Mouse (Mus musculus) gastrocnemius, postnatal 25 days (tissue): ENCODE data around the gene Ssbp2. TPM values are rescaled to one million over a fixed set of nuclear protein-coding genes. Genes with fewer than 3 reads are reported as not detected.

Source experiments
- DNase-seq: peaks from one replicate; pipeline ENCODE4 v3.0.0; 2022
- microRNA-seq, 2 experiments: library from miRNA; unstranded; fragments of <30 nt; microRNA quantifications; one replicate each; pipeline ENCODE4 v1.2.0; 2021; ENCODE audit warnings: borderline replicate concordance in 2 of 2
- total RNA-seq, 2 experiments: library from RNA; stranded (reverse); gene quantifications; 1 replicate in 1 of 2; 2 replicates in 1 of 2; pipeline ENCODE4 v1.2.3; 2021

The Ssbp2 gene
- total RNA-seq, 2 experiments from 2014 or later: 13.7 to 20.0 TPM

GRCm38 (mm10) chr13:91741280-91742047, 281.4 kb downstream of the Ssbp2 start, which contains the start of gene Acot12:
TSS of gene Acot12 (plus strand) at chr13:91741512.
- peak; percentile 10 for DNase-seq

DNA sequence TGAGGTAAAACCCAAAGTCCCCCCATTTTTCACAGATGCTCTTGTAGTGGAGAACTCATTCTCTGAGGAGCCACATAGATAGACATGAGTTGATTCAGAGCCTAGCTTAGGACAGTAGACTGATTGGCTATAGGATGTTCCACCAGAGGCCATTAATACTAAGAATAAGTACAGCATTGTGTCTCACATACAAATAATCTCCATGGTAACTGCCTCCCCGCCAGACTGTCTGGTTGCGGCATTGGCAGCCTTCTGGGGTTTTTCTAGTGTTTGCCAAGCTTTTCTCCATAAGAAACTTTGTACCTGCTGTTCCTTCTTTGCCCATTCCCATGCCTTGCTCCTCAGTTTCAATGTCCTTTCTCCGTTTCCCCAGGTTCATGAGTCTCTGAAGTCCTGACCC, 283.1 kb downstream of the Ssbp2 start:
- no peak for DNase-seq

GRCm38 (mm10) chr13:91746470-91746869, 286.4 kb downstream of the Ssbp2 start:
- no peak for DNase-seq

GRCm38 (mm10) chr13:91748401-91748800, 288.3 kb downstream of the Ssbp2 start:
- no peak for DNase-seq

- no peak for DNase-seq
Measured at GRCm38 (mm10) chr13:91749981-91750380, 289.9 kb downstream of the Ssbp2 start.

Small RNA genes lying within 50 kb of the gene (microRNA-seq; reads per million reads assigned to microRNA genes)
- 0 reads per million in 2 experiments for gene Gm27656

Other genes starting within 250 kb of the Ssbp2 start
- 1 to 10 TPM; 8.8 to 9.8 TPM for gene Atg10, start 236.3 kb upstream of the Ssbp2 start, total RNA-seq